Mouse (Mus musculus) C2C12 (cell line): ENCODE data around the gene Il21r. TPM values are rescaled to one million over a fixed set of nuclear protein-coding genes. Genes with fewer than 3 reads are reported as not detected.

ENCODE experiments used
- H3K27me3 ChIP-seq: one replicate; pipeline ENCODE4 v1.6.1; 2011; ENCODE audit not compliant: control insufficient read depth, insufficient read depth, insufficient read length
- H3K36me3 ChIP-seq: one replicate; pipeline ENCODE4 v1.6.1; 2011; ENCODE audit not compliant: control insufficient read depth, insufficient read depth
- H3K4me3 ChIP-seq: one replicate; pipeline ENCODE4 v1.5.1; 2011; ENCODE audit warnings: mild to moderate bottlenecking, control low read depth; ENCODE audit not compliant: poor library complexity, insufficient read depth, severe bottlenecking
- H3K79me2 ChIP-seq: one replicate; pipeline ENCODE4 v1.6.1; 2011; ENCODE audit not compliant: control insufficient read depth, insufficient read depth
- H3K79me3 ChIP-seq: one replicate; pipeline ENCODE4 v1.6.1; 2011; ENCODE audit warnings: low read depth, control low read depth
- H3ac ChIP-seq: one replicate; pipeline ENCODE3; 2011; ENCODE audit warnings: low read depth; ENCODE audit not compliant: control insufficient read depth, insufficient read length
- CEBPB ChIP-seq: IDR thresholded peaks from one replicate; pipeline ENCODE4 v1.6.1; 2011; ENCODE audit warnings: low read depth, mild to moderate bottlenecking, control low read depth, moderate library complexity
- CTCF ChIP-seq: IDR thresholded peaks from one replicate; pipeline ENCODE4 v1.5.1; 2011; ENCODE audit not compliant: control insufficient read depth, insufficient read depth, insufficient read length
- FOSL1 ChIP-seq: IDR thresholded peaks from one replicate; pipeline ENCODE4 v1.8.0; 2011; ENCODE audit warnings: mild to moderate bottlenecking, low read length; ENCODE audit not compliant: poor library complexity, insufficient read depth, severe bottlenecking
- MAX ChIP-seq: IDR thresholded peaks from one replicate; pipeline ENCODE4 v1.6.1; 2011; ENCODE audit warnings: mild to moderate bottlenecking, control low read depth
- MYOD1 ChIP-seq: IDR thresholded peaks from one replicate; pipeline ENCODE4 v1.6.1; 2011; ENCODE audit warnings: low read depth; ENCODE audit not compliant: control insufficient read depth, insufficient read length
- MYOG ChIP-seq: IDR thresholded peaks from one replicate; pipeline ENCODE4 v1.6.1; 2011; ENCODE audit not compliant: control insufficient read depth, insufficient read length; ENCODE audit errors: extremely low read depth
- USF1 ChIP-seq: IDR thresholded peaks from one replicate; pipeline ENCODE4 v1.6.1; 2011; ENCODE audit warnings: low read depth, mild to moderate bottlenecking, control low read depth, moderate library complexity
- long read RNA-seq, 2 experiments: library from polyadenylated mRNA; unstranded; transcript quantifications; one replicate each; pipeline ENCODE4 v2.0.0; 2019 to 2020
- polyA plus RNA-seq: library from polyadenylated mRNA; unstranded; fragments of >200 nt; fragmentation: generic; extraction: Trizol; gene quantifications from one replicate; pipeline ENCODE4 v1.2.1, GENCODE M21; 2012; ENCODE audit warnings: missing spikeins

Gene Il21r
- polyA plus RNA-seq: 0.35 TPM
- long read RNA-seq, experiment 1: 0 reads
- long read RNA-seq, experiment 2: 0 reads

DNA sequence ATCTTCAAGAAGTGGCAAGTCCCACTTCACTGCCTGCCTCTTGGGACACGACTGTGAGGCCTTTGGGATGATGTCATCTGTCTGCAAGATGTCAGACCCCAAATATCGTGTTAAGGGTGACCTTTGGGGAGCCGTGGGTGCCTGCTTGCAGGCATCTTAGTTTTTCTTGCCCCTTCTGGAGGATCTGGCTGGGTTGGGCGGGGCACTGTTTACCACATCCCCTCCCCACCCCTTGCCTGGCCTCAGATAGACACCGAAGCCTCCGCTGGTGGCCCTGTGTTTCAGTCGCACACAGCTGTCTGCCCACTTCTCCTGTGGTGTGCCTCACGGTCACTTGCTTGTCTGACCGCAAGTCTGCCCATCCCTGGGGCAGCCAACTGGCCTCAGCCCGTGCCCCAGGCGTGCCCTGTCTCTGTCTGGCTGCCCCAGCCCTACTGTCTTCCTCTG is at the start of gene Il21r:
Gene Il21r (plus strand): TSS at position 245 of the 447 bp plus-strand sequence.
- peak; percentile 73 for TF ChIP-seq MYOD1
- no peak for TF ChIP-seq MYOG
- TF ChIP-seq FOSL1: no peak
- no peak for TF ChIP-seq MAX
- no peak for TF ChIP-seq USF1
- H3K79me2 ChIP-seq: no peaks in the 10 kb centered on the region
- no peaks in the 10 kb centered on the region for H3K27me3 ChIP-seq
- H3ac ChIP-seq: no peak within 1 kb of the TSS
- H3K36me3 ChIP-seq: no peaks in the 10 kb centered on the region
- no peaks in the 10 kb centered on the region for H3K79me3 ChIP-seq
- H3K4me3 ChIP-seq: no peak within 1 kb of the TSS

- Histone ChIP-seq H3K79me2 (peaks cover 68% of the 10 kb centered on the region), H3ac (peak overlapping the region; percentile 6), H3K79me3 (peaks cover 48% of the 10 kb centered on the region), H3K27me3 (no peaks in the 10 kb centered on the region), H3K36me3 (peaks cover 8% of the 10 kb centered on the region), H3K4me3 (peak overlapping the region; percentile 60)
- no peak for TF ChIP-seq CEBPB
- TF ChIP-seq CTCF: no peak
- no peak for TF ChIP-seq FOSL1
- TF ChIP-seq MYOD1: no peak
- no peak for TF ChIP-seq MAX
- TF ChIP-seq USF1: no peak
- no peak for TF ChIP-seq MYOG
These were observed 49.4 kb upstream of the Il21r start for GRCm38 (mm10) chr7:125553653-125554428.

GRCm38 (mm10) chr7:125554456-125555114 is 48.6 kb upstream of the Il21r start:
- H3ac ChIP-seq: no peak overlapping the region
- no peaks in the 10 kb centered on the region for H3K27me3 ChIP-seq
- H3K79me2 ChIP-seq: peaks cover 75% of the 10 kb centered on the region
- H3K4me3 ChIP-seq: peak overlapping the region; percentile 2
- TF ChIP-seq FOSL1 (no peak), MYOG (no peak), MAX (no peak), MYOD1 (no peak), CEBPB (no peak)
- H3K36me3 ChIP-seq: peaks cover 8% of the 10 kb centered on the region
- H3K79me3 ChIP-seq: peaks cover 48% of the 10 kb centered on the region

DNA sequence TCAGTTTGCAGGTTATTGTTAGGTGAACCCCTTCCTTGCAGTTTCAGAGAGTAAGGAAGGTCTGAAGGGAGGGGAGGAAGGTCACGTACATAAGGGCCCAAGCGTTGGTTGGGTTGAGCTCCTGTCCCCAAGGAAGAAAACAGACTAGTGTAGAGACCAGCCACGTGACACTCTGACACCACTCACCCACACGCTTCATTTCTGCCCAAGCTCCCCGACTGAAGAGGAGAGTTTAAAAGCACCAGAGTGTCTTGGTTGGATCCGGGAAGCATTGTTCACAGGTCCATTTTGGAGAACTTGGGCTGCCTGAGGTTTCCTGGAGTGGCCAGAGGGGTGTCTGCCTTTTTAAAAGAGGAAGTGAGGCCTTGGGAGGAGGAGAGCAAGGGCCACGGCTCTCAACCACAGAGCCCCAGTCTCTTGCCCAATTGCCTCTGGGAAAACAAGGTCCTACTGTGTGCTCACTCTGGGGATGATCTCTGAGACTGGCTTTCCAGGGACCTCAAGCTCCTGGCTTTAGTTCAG is 47.8 kb upstream of the Il21r start:
- Histone ChIP-seq H3K79me2 (peaks cover 83% of the 10 kb centered on the region), H3K4me3 (no peak overlapping the region), H3K79me3 (peaks cover 48% of the 10 kb centered on the region), H3ac (no peak overlapping the region), H3K36me3 (peaks cover 8% of the 10 kb centered on the region), H3K27me3 (no peaks in the 10 kb centered on the region)
- TF ChIP-seq FOSL1: no peak
- TF ChIP-seq MYOD1: no peak
- no peak for TF ChIP-seq MAX
- no peak for TF ChIP-seq USF1
- no peak for TF ChIP-seq CEBPB
- no peak for TF ChIP-seq CTCF
- no peak for TF ChIP-seq MYOG

GRCm38 (mm10) chr7:125556096-125556495 is 47.1 kb upstream of the Il21r start:
- TF ChIP-seq MYOD1: no peak
- TF ChIP-seq MYOG: no peak
- TF ChIP-seq CTCF: no peak
- TF ChIP-seq CEBPB: no peak
- no peak for TF ChIP-seq MAX
- no peak for TF ChIP-seq USF1
- no peak for TF ChIP-seq FOSL1
- H3ac ChIP-seq: no peak overlapping the region
- H3K79me2 ChIP-seq: peaks cover 90% of the 10 kb centered on the region
- H3K36me3 ChIP-seq: peaks cover 8% of the 10 kb centered on the region
- H3K79me3 ChIP-seq: peaks cover 53% of the 10 kb centered on the region
- H3K27me3 ChIP-seq: no peaks in the 10 kb centered on the region
- no peak overlapping the region for H3K4me3 ChIP-seq

GRCm38 (mm10) chr7:125556865-125557264 is 46.4 kb upstream of the Il21r start:
- Histone ChIP-seq H3ac (no peak overlapping the region), H3K36me3 (peaks cover 8% of the 10 kb centered on the region), H3K79me2 (peaks cover 96% of the 10 kb centered on the region), H3K4me3 (no peak overlapping the region), H3K27me3 (no peaks in the 10 kb centered on the region), H3K79me3 (peaks cover 57% of the 10 kb centered on the region)
- TF ChIP-seq USF1 (no peak), MYOG (no peak), FOSL1 (no peak), MAX (no peak), CTCF (no peak), MYOD1 (no peak), CEBPB (no peak)
